Mouse (Mus musculus): ENCODE data around the gene P2ry4.
A peak's percentile ranks its signal among the peaks of the same experiment; 100 is the strongest.

Gene P2ry4

GRCm38 (mm10) chrX:100594791-100595190 lies at the start of gene P2ry4:
TSS of gene P2ry4 (minus strand) at chrX:100594869.
- no peak for DNase-seq

GRCm38 (mm10) chrX:100638477-100638876 lies 43.8 kb upstream of the P2ry4 start:
- no peak for DNase-seq

GRCm38 (mm10) chrX:100629076-100629475 lies 34.4 kb upstream of the P2ry4 start:
- DNase-seq: no peak

- peak; percentile 80 to 85 for DNase-seq
Measured at GRCm38 (mm10) chrX:100625802-100626793, 31.4 kb upstream of the P2ry4 start, which contains the start of gene Pdzd11. TSS of gene Pdzd11 (minus strand) at chrX:100626568.

- DNase-seq: no peak
Measured at GRCm38 (mm10) chrX:100625546-100625801, 30.8 kb upstream of the P2ry4 start, which contains the start of gene Kif4. TSS of gene Kif4 (plus strand) at chrX:100625737.

- DNase-seq: no peak
Measured at GRCm38 (mm10) chrX:100625146-100625545, 30.5 kb upstream of the P2ry4 start.

- DNase-seq: no peak
Measured at GRCm38 (mm10) chrX:100624242-100624641, 29.6 kb upstream of the P2ry4 start.

- DNase-seq: no peak
Measured at GRCm38 (mm10) chrX:100621366-100621765, 26.7 kb upstream of the P2ry4 start.

GRCm38 (mm10) chrX:100618488-100618887 lies 23.8 kb upstream of the P2ry4 start:
- DNase-seq: no peak

GRCm38 (mm10) chrX:100605314-100605713 lies 10.6 kb upstream of the P2ry4 start, which contains the start of gene Arr3:
TSS of gene Arr3 (plus strand) at chrX:100605497.
- DNase-seq: no peak

- DNase-seq: no peak
Measured at GRCm38 (mm10) chrX:100599755-100600154, 5.1 kb upstream of the P2ry4 start.

GRCm38 (mm10) chrX:100597439-100597838 lies 2.8 kb upstream of the P2ry4 start:
- DNase-seq: peak in 1 of 2 experiments; percentile 3

GRCm38 (mm10) chrX:100571951-100572350 lies 22.7 kb downstream of the P2ry4 start, which contains the start of gene Awat1:
TSS of gene Awat1 (plus strand) at chrX:100572251.
- DNase-seq: no peak

- DNase-seq: no peak
Measured at GRCm38 (mm10) chrX:100565696-100566095, 29.0 kb downstream of the P2ry4 start.

GRCm38 (mm10) chrX:100556026-100556425 lies 38.6 kb downstream of the P2ry4 start:
- no peak for DNase-seq
